Mouse (Mus musculus) lung, embryonic 14.5 days (tissue): Measurements from ENCODE around the gene Arhgap27. TPM values are rescaled to one million over a fixed set of nuclear protein-coding genes. Genes with fewer than 3 reads are reported as not detected.
A peak's percentile ranks its signal among the peaks of the same experiment; 100 is the strongest.

Experiments used
- ATAC-seq: fragments of 200-750 bp; cut with Nextera tagmentation; 2 replicates; pipeline ENCODE4 v1.8.0; 2017; ENCODE audit warnings: mild to moderate bottlenecking, moderate TSS enrichment, moderate library complexity; ENCODE audit not compliant: insufficient read depth
- DNase-seq: peaks from one replicate; pipeline ENCODE4 v3.0.0-alpha.2; 2015
- H3K27ac ChIP-seq: fragments of 300-500 bp; sonication (generic); 2 replicates; pipeline ENCODE4 v1.5.1; 2014; ENCODE audit warnings: low read depth, mild to moderate bottlenecking, moderate library complexity
- H3K27me3 ChIP-seq: fragments of 300-500 bp; sonication (generic); 2 replicates; pipeline ENCODE4 v1.6.1; 2014; ENCODE audit warnings: low read length, control low read depth; ENCODE audit not compliant: insufficient read depth
- H3K36me3 ChIP-seq: fragments of 300-500 bp; sonication (generic); 2 replicates; pipeline ENCODE4 v1.6.1; 2014; ENCODE audit warnings: control low read depth; ENCODE audit not compliant: insufficient read depth
- H3K4me1 ChIP-seq: fragments of 300-500 bp; sonication (generic); 2 replicates; pipeline ENCODE4 v1.6.1; 2014; ENCODE audit warnings: antibody characterized with exemption, control low read depth; ENCODE audit not compliant: insufficient read depth
- H3K4me2 ChIP-seq: fragments of 300-500 bp; sonication (generic); 2 replicates; pipeline ENCODE4 v1.6.1; 2014; ENCODE audit warnings: mild to moderate bottlenecking
- H3K4me3 ChIP-seq: fragments of 300-500 bp; sonication (generic); 2 replicates; pipeline ENCODE4 v1.5.1; 2014; ENCODE audit warnings: low read depth, low read length
- H3K9ac ChIP-seq: fragments of 300-500 bp; sonication (generic); 2 replicates; pipeline ENCODE4 v1.6.1; 2014
- H3K9me3 ChIP-seq: fragments of 300-500 bp; sonication (generic); 2 replicates; pipeline ENCODE4 v1.6.1; 2016; ENCODE audit warnings: low read depth, low read length, control low read depth
- CTCF ChIP-seq: IDR thresholded peaks from 2 replicates; pipeline ENCODE4 v1.5.1; 2016; ENCODE audit warnings: antibody characterized with exemption, low read depth
- WGBS: fragments of 180-500 bp; shearing (Covaris S2); extraction: QIAGEN DNeasy Blood & Tissue Kit; methylation state at CpG from one replicate; pipeline ENCODE4 v1.1.7; 2014; 5-methylcytosine and 5-hydroxymethylcytosine counted together
- polyA plus RNA-seq: library from polyadenylated mRNA; unstranded; fragments of >200 nt; fragmentation: Nextera tagmentation; extraction: Ambion mirVana; gene quantifications from 2 replicates; pipeline ENCODE4 v1.2.1, GENCODE M21; 2014

Arhgap27 gene
- polyA plus RNA-seq, 1 experiment from 2014 or later, result 20.6 TPM

DNA sequence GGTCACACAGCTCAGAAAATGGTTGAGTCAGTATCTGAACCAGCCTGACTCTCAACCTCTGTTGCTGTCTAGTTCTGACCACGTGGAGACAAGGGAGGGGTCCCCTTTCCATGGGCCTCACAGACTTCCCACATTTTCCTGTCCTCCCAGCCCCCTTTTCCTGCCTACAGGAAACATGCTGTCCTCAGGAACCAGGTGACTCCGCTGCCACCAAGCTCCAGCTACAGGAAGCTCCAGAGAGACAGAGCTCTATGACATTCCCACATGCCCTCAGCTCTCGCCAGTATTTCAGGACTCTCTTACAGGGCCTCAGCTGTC is 7.7 kb upstream of the Arhgap27 start:
- no peak overlapping the region for H3K9ac ChIP-seq
- ATAC-seq (peak; percentile 21; the same call in 1 of the 2 replicates), DNase-seq (peak; percentile 60)
- H3K4me3 ChIP-seq, result no peak overlapping the region
- peaks cover 48% of the 10 kb centered on the region; the same call in 1 of the 2 replicates for H3K36me3 ChIP-seq
- H3K4me1 ChIP-seq, result no peaks in the 10 kb centered on the region
- H3K4me2 ChIP-seq, result no peak overlapping the region
- no peaks in the 10 kb centered on the region for H3K27me3 ChIP-seq
- 62% methylated on average over 3 of the region's 3 CpGs for WGBS
- no peaks in the 10 kb centered on the region for H3K9me3 ChIP-seq
- peak overlapping the region; percentile 56; the same call in 1 of the 2 replicates for H3K27ac ChIP-seq
- no peak for TF ChIP-seq CTCF

DNA sequence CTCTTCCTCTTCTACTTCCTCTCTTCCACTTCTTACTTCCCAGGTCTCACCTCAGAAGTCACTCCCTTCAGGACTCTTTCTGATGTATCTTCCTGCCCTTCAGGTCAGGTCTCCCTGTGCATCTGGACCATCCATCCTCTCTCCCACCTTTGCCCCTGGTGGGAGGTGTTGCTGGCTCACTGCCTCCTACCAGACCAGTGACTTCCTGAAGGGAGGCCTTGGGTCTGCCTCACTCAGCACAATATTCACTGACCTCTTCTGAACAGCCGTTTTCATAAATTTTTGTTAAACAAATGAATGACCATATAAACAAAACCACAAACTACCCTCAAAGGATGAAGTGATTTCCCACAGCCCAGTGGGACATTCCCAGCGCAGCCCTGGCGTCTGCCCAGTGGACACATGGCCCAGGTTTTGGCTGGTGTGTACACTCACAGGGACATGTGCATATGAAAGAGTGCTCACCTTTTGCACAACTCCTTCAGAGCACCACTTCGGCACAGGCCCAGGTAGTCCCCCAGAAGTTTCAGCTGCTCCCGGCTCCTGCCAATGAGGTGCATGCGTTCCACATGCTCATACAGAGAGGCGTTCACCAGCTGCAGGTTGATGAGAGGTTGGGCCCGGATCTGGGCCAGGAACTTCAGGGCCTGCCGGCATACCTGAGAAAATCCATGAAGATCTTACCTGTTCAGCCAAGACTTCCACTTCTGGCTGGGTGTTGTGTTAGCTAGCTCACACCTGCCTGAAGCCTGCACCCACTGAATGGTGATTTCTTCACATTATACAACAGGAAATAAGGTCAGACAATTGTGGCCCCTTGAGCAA is 7.1 kb upstream of the Arhgap27 start:
- H3K27ac ChIP-seq, result peak overlapping the region; percentile 21; the same call in 1 of the 2 replicates
- no peak overlapping the region for H3K4me3 ChIP-seq
- TF ChIP-seq CTCF, result no peak
- H3K9me3 ChIP-seq, result no peaks in the 10 kb centered on the region
- no peaks in the 10 kb centered on the region for H3K27me3 ChIP-seq
- H3K4me1 ChIP-seq, result no peaks in the 10 kb centered on the region
- H3K9ac ChIP-seq, result no peak overlapping the region
- ATAC-seq (no peak), DNase-seq (no peak)
- peaks cover 44% of the 10 kb centered on the region; the same call in 1 of the 2 replicates for H3K36me3 ChIP-seq
- WGBS, result 84% methylated on average over 9 of the region's 9 CpGs
- H3K4me2 ChIP-seq, result peak overlapping the region; percentile 12; the same call in 1 of the 2 replicates

GRCm38 (mm10) chr11:103365530-103365929 is 2.0 kb upstream of the Arhgap27 start:
- 92% methylated on average over 4 of the region's 4 CpGs for WGBS
- Histone ChIP-seq H3K4me3 (no peak overlapping the region), H3K9ac (no peak overlapping the region), H3K36me3 (peaks cover 23% of the 10 kb centered on the region; the same call in 1 of the 2 replicates), H3K27me3 (peaks cover 39% of the 10 kb centered on the region), H3K27ac (no peak overlapping the region), H3K4me2 (no peak overlapping the region), H3K9me3 (no peaks in the 10 kb centered on the region), H3K4me1 (no peaks in the 10 kb centered on the region; the same call in 1 of the 2 replicates)
- DNase-seq (no peak), ATAC-seq (no peak)
- no peak for TF ChIP-seq CTCF

DNA sequence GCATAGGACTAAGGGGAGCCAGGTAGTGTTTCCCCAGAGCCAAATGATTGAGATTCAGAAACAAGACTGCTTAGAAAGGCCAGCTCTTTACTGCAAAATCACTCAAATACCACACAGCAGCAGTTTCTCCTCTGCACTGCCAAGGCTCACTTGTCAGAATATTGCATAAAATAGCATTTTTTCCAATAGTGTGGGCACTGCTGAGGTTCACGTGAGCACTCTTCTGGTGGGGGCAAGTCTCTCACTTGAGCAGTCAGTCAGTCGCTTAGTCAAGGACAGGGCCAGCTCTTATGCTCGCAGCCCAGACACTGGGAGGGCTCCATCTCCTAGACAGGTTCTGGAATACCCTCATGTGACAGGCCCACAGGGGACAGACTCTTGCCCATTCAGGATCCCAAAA is 1.5 kb upstream of the Arhgap27 start:
- Histone ChIP-seq H3K4me1 (no peaks in the 10 kb centered on the region; the same call in 1 of the 2 replicates), H3K36me3 (peaks cover 19% of the 10 kb centered on the region; the same call in 1 of the 2 replicates), H3K9me3 (no peaks in the 10 kb centered on the region), H3K9ac (no peak overlapping the region), H3K27me3 (peaks cover 43% of the 10 kb centered on the region), H3K4me2 (no peak overlapping the region), H3K27ac (no peak overlapping the region), H3K4me3 (no peak overlapping the region)
- ATAC-seq (no peak), DNase-seq (no peak)
- 74% methylated on average over 3 of the region's 3 CpGs for WGBS
- no peak for TF ChIP-seq CTCF

DNA sequence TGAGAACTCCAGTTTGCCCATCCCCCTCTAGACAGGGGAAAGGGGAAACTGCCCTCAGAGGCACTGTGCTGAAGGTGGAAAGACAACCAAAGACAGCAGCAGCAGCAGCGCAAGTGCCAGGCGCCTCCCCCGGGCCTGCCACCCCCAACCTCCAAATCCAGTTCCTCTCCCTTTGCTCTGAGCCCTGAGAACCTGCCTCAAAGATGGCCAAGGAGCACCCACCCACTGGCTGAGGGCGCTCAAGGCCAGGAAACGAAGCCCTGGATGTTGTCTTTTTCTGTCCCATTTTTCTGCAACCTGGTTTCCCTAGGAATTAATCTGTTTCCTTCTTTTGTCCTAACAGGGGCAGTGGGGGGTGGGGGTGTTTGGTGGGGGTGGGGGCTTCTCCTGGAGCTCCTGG is 843 bp upstream of the Arhgap27 start:
- H3K36me3 ChIP-seq, result peaks cover 13% of the 10 kb centered on the region; the same call in 1 of the 2 replicates
- 37% methylated on average over 5 of the region's 5 CpGs for WGBS
- peak overlapping the region; percentile 82 for H3K4me2 ChIP-seq
- H3K4me3 ChIP-seq, result no peak overlapping the region
- peaks cover 49% of the 10 kb centered on the region for H3K27me3 ChIP-seq
- H3K27ac ChIP-seq, result peak overlapping the region; percentile 75; the same call in 1 of the 2 replicates
- H3K4me1 ChIP-seq, result no peaks in the 10 kb centered on the region; the same call in 1 of the 2 replicates
- no peak overlapping the region for H3K9ac ChIP-seq
- no peak for ATAC-seq
- TF ChIP-seq CTCF, result no peak
- no peaks in the 10 kb centered on the region for H3K9me3 ChIP-seq
- DNase-seq, result no peak

DNA sequence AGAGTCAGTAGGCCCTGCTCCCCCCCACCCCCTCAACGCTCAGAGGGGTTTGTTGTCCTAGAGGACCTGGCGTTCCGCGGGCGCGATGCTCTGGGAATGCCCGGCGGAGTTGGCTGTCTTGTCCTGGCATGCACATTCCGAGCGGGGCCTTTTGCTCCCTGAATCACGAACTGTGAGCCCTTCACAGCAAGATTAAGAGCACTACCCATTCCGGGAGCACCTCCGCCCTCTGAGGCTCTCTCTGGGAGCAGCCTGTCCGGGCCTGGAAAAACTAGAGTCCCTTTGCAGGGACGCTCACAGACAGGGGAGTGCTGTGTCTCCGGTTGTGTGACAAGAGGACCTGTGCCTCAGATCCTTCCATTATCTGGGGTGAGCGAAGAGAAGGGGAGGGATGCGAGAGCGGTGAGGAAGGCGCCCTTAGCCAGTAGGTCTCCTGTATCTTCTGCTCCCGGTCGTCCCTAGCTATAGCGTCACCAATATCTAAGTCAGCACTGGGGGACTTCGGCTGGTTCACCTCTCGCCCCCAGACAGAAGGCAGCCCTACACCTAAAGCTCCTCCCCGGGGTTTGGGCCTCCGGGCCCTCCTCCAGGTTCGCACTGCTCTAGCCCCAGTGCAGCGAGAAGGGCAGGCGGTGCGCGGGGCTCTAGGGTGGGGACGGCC is 841 bp downstream of the Arhgap27 start:
- peak overlapping the region; percentile 82 for H3K4me2 ChIP-seq
- H3K9ac ChIP-seq, result peak overlapping the region; percentile 65
- H3K9me3 ChIP-seq, result no peaks in the 10 kb centered on the region
- H3K4me3 ChIP-seq, result peak overlapping the region; percentile 49
- peak; percentile 19; the same call in 1 of the 2 replicates for ATAC-seq
- peaks cover 54% of the 10 kb centered on the region for H3K27me3 ChIP-seq
- H3K4me1 ChIP-seq, result no peaks in the 10 kb centered on the region; the same call in 1 of the 2 replicates
- peak; percentile 41 for DNase-seq
- H3K36me3 ChIP-seq, result peaks cover 10% of the 10 kb centered on the region; the same call in 1 of the 2 replicates
- H3K27ac ChIP-seq, result peak overlapping the region; percentile 75
- 1% methylated on average over 33 of the region's 33 CpGs for WGBS
- no peak for TF ChIP-seq CTCF

- DNase-seq (peak; percentile 71), ATAC-seq (peak; percentile 26)
- peak overlapping the region; percentile 49 for H3K4me3 ChIP-seq
- 2% methylated on average over 13 of the region's 13 CpGs for WGBS
- peak overlapping the region; percentile 65 for H3K9ac ChIP-seq
- no peaks in the 10 kb centered on the region; the same call in 1 of the 2 replicates for H3K4me1 ChIP-seq
- H3K36me3 ChIP-seq, result peaks cover 6% of the 10 kb centered on the region; the same call in 1 of the 2 replicates
- H3K4me2 ChIP-seq, result peak overlapping the region; percentile 82
- H3K9me3 ChIP-seq, result no peaks in the 10 kb centered on the region
- TF ChIP-seq CTCF, result no peak
- peak overlapping the region; percentile 75; the same call in 1 of the 2 replicates for H3K27ac ChIP-seq
- H3K27me3 ChIP-seq, result peaks cover 54% of the 10 kb centered on the region
Observed at GRCm38 (mm10) chr11:103362054-103362432, 1.4 kb downstream of the Arhgap27 start.
